In genomic region chr11:11864446-11865101, GRCm38 (mm10) we compare ENCODE assay signal across 16 mouse cellular contexts. TPM values are rescaled to one million over a fixed set of nuclear protein-coding genes. Genes with fewer than 3 reads are reported as not detected.
DNase-seq lines count a peak whose midpoint lies in the region; ATAC-seq and TF ChIP-seq lines count a peak whose summit lies in the region.
"Had no signal": no experiment of that assay in that cellular context is flagged by ENCODE, and none has a peak within 500 bp of the region (broad histone marks: within the 10 kb centered on the region; RNA-seq: fewer than 3 reads in every experiment).

No protein-coding gene starts in this region.

- H3K4me1 ChIP-seq in hindbrain, embryonic 10.5 days (replicated peaks): peaks cover 26% of the 10 kb centered on the region
- H3K4me1 ChIP-seq in hindbrain, embryonic 14.5 days (replicated peaks; ENCODE audit: control insufficient read depth, insufficient read depth, low read length): peaks cover 12% of the 10 kb centered on the region; the same call in 1 of the 2 replicates
- peaks cover 13% of the 10 kb centered on the region for H3K4me1 ChIP-seq in lung, embryonic 16.5 days (replicated peaks; ENCODE audit: control insufficient read depth, insufficient read depth, low read length)
- H3K4me1 ChIP-seq in limb, embryonic 10.5 days: peaks cover 23% of the 10 kb centered on the region
- no peaks in the 10 kb centered on the region for H3K4me1 ChIP-seq in stomach, postnatal 0 days (replicated peaks; ENCODE audit: control insufficient read depth, insufficient read depth)

- no peak for TF ChIP-seq EP300 in stomach, postnatal 0 days (optimal IDR thresholded peaks at IDR 0.05)

- no peak overlapping the region for H3K4me3 ChIP-seq in hindbrain, embryonic 10.5 days
- H3K4me3 ChIP-seq in hindbrain, embryonic 14.5 days (replicated peaks; ENCODE audit: low read length): no peak overlapping the region
- no peak overlapping the region for H3K4me3 ChIP-seq in lung, embryonic 16.5 days (ENCODE audit: low read length)
- no peak overlapping the region for H3K4me3 ChIP-seq in limb, embryonic 10.5 days
- H3K4me3 ChIP-seq in stomach, postnatal 0 days (ENCODE audit: low read depth, low read length): no peak overlapping the region
- H3K4me3 ChIP-seq: forebrain, embryonic 12.5 days; heart, embryonic 12.5 days; hindbrain, embryonic 13.5 days had no signal

- no peak overlapping the region for H3K9ac ChIP-seq in hindbrain, embryonic 14.5 days
- no peak overlapping the region for H3K9ac ChIP-seq in lung, embryonic 16.5 days (ENCODE audit: low read length)
- H3K9ac ChIP-seq in stomach, postnatal 0 days (ENCODE audit: low read length): no peak overlapping the region
- H3K9ac ChIP-seq: forebrain, embryonic 12.5 days; heart, embryonic 12.5 days; hindbrain, embryonic 13.5 days had no signal

- no peaks in the 10 kb centered on the region for H3K36me3 ChIP-seq in hindbrain, embryonic 10.5 days
- H3K36me3 ChIP-seq in hindbrain, embryonic 14.5 days (replicated peaks; ENCODE audit: control insufficient read depth, insufficient read depth): no peaks in the 10 kb centered on the region
- no peaks in the 10 kb centered on the region for H3K36me3 ChIP-seq in lung, embryonic 16.5 days (ENCODE audit: control insufficient read depth, insufficient read depth, low read length)
- H3K36me3 ChIP-seq in limb, embryonic 10.5 days: no peaks in the 10 kb centered on the region
- no peaks in the 10 kb centered on the region for H3K36me3 ChIP-seq in stomach, postnatal 0 days (ENCODE audit: control insufficient read depth, insufficient read depth, low read length)
- H3K36me3 ChIP-seq: forebrain, embryonic 12.5 days; heart, embryonic 12.5 days; hindbrain, embryonic 13.5 days had no signal

- H3K9me3 ChIP-seq in hindbrain, embryonic 10.5 days: no peaks in the 10 kb centered on the region
- H3K9me3 ChIP-seq in hindbrain, embryonic 14.5 days (ENCODE audit: control insufficient read depth, low read length): no peaks in the 10 kb centered on the region
- no peaks in the 10 kb centered on the region for H3K9me3 ChIP-seq in lung, embryonic 16.5 days (ENCODE audit: control insufficient read depth, low read length)
- no peaks in the 10 kb centered on the region for H3K9me3 ChIP-seq in limb, embryonic 10.5 days (replicated peaks)
- no peaks in the 10 kb centered on the region for H3K9me3 ChIP-seq in stomach, postnatal 0 days (ENCODE audit: control insufficient read depth, low read length)
- H3K9me3 ChIP-seq: forebrain, embryonic 12.5 days; heart, embryonic 12.5 days; hindbrain, embryonic 13.5 days had no signal

- intact Hi-C loops in left cerebral cortex, postnatal 14 days (cut with DNase I): no loop called here

- TF ChIP-seq CTCF in stomach, postnatal 0 days (IDR thresholded peaks at IDR 0.05; ENCODE audit: low read depth): no peak

- no peak for DNase-seq in hindbrain, embryonic 10.5 days (ENCODE audit: low spot score)
- DNase-seq in hindbrain, embryonic 14.5 days (ENCODE audit: low spot score): no peak
- DNase-seq in lung, postnatal 25 days (ENCODE audit: low spot score): no peak
- DNase-seq in limb, embryonic 10.5 days (ENCODE audit: low spot score): peak; percentile 12
- no peak for DNase-seq in stomach, postnatal 0 days (ENCODE audit: low spot score)
- DNase-seq in left cerebral cortex, postnatal 14 days (ENCODE audit: low spot score in 2 of 2): no peak
- DNase-seq: cerebellum, adult 8-10 months; gastrocnemius, postnatal 36 days; kidney, adult 2 months; lung, adult 18-20 months; thymus, postnatal 36 days had no signal

- no peak overlapping the region for H3K4me2 ChIP-seq in hindbrain, embryonic 14.5 days (replicated peaks)
- no peak overlapping the region for H3K4me2 ChIP-seq in lung, embryonic 16.5 days (ENCODE audit: low read depth, low read length)
- no peak overlapping the region for H3K4me2 ChIP-seq in stomach, postnatal 0 days (replicated peaks; ENCODE audit: low read depth)
- H3K4me2 ChIP-seq: forebrain, embryonic 12.5 days; heart, embryonic 12.5 days; hindbrain, embryonic 13.5 days had no signal

- no peak for ATAC-seq in hindbrain, embryonic 14.5 days (ENCODE audit: low FRiP score)
- peak; percentile 64 for ATAC-seq in lung, embryonic 16.5 days (ENCODE audit: low read depth)
- peak; percentile 41; the same call in 1 of the 2 replicates for ATAC-seq in stomach, postnatal 0 days (ENCODE audit: low FRiP score, low TSS enrichment)

- H3K27me3 ChIP-seq in hindbrain, embryonic 10.5 days (ENCODE audit: insufficient read depth, poor library complexity, severe bottlenecking): no peaks in the 10 kb centered on the region; the same call in 1 of the 2 replicates
- H3K27me3 ChIP-seq in hindbrain, embryonic 14.5 days (ENCODE audit: control insufficient read depth, insufficient read depth, low read length): no peaks in the 10 kb centered on the region
- H3K27me3 ChIP-seq in lung, embryonic 16.5 days (ENCODE audit: control insufficient read depth, insufficient read depth, low read depth, low read length): no peaks in the 10 kb centered on the region
- H3K27me3 ChIP-seq in limb, embryonic 10.5 days (ENCODE audit: low read depth, poor library complexity, severe bottlenecking): no peaks in the 10 kb centered on the region
- H3K27me3 ChIP-seq in stomach, postnatal 0 days (ENCODE audit: control insufficient read depth, insufficient read depth, low read length): no peaks in the 10 kb centered on the region
- H3K27me3 ChIP-seq: forebrain, embryonic 12.5 days; heart, embryonic 12.5 days had no signal

- peak overlapping the region; percentile 35; the same call in 1 of the 2 replicates for H3K27ac ChIP-seq in hindbrain, embryonic 10.5 days
- H3K27ac ChIP-seq in hindbrain, embryonic 14.5 days: no peak overlapping the region
- H3K27ac ChIP-seq in lung, embryonic 16.5 days (ENCODE audit: low read length): peak overlapping the region; percentile 87
- peak overlapping the region; percentile 5; the same call in 1 of the 2 replicates for H3K27ac ChIP-seq in limb, embryonic 10.5 days
- peak overlapping the region; percentile 86 for H3K27ac ChIP-seq in stomach, postnatal 0 days (replicated peaks)
- H3K27ac ChIP-seq: forebrain, embryonic 12.5 days; hindbrain, embryonic 13.5 days had no signal

- WGBS in hindbrain, embryonic 10.5 days: 79% methylated on average over 8 of the region's 8 CpGs
- 78% methylated on average over 8 of the region's 8 CpGs for WGBS in hindbrain, embryonic 14.5 days
- WGBS in lung, embryonic 16.5 days: 65% methylated on average over 8 of the region's 8 CpGs
- WGBS in limb, embryonic 10.5 days: 90% methylated on average over 8 of the region's 8 CpGs
- WGBS in stomach, postnatal 0 days: 57% methylated on average over 8 of the region's 8 CpGs

RNA-seq across cellular contexts. Expression of gene Ddc, which starts 33.4 kb away (rescaled TPM):
- 10.2 TPM in 2 replicates for polyA plus RNA-seq in hindbrain, embryonic 10.5 days (2016; fragmentation: Nextera tagmentation; extraction: Ambion mirVana)
- polyA plus RNA-seq in hindbrain, embryonic 14.5 days (2014; fragmentation: Nextera tagmentation; extraction: Ambion mirVana): 7.0 and 9.3 TPM in 2 replicates
- polyA plus RNA-seq in lung, embryonic 16.5 days (2015; fragmentation: Nextera tagmentation; extraction: Ambion mirVana): 15.9 and 17.7 TPM in 2 replicates
- polyA plus RNA-seq in limb, embryonic 10.5 days (2016; fragmentation: Nextera tagmentation; extraction: Ambion mirVana): 5.5 and 6.2 TPM in 2 replicates
- 24.0 and 24.1 TPM in 2 replicates for polyA plus RNA-seq in stomach, postnatal 0 days (2015; fragmentation: Nextera tagmentation; extraction: Ambion mirVana)
- total RNA-seq in left cerebral cortex, postnatal 14 days (2021): 1 to 10 TPM; 5.1 to 5.4 TPM
- total RNA-seq: common myeloid progenitor, adult 5-6 weeks had no signal

RNA-seq across cellular contexts. Expression of gene Fignl1, which starts 55.8 kb away (rescaled TPM):
- polyA plus RNA-seq in hindbrain, embryonic 10.5 days (2016; fragmentation: Nextera tagmentation; extraction: Ambion mirVana): 67.8 and 105 TPM in 2 replicates
- 13.3 and 14.8 TPM in 2 replicates for polyA plus RNA-seq in hindbrain, embryonic 14.5 days (2014; fragmentation: Nextera tagmentation; extraction: Ambion mirVana)
- polyA plus RNA-seq in lung, embryonic 16.5 days (2015; fragmentation: Nextera tagmentation; extraction: Ambion mirVana): 76.6 and 79.4 TPM in 2 replicates
- 101 and 110 TPM in 2 replicates for polyA plus RNA-seq in limb, embryonic 10.5 days (2016; fragmentation: Nextera tagmentation; extraction: Ambion mirVana)
- 9.5 and 10.5 TPM in 2 replicates for polyA plus RNA-seq in stomach, postnatal 0 days (2015; fragmentation: Nextera tagmentation; extraction: Ambion mirVana)
- total RNA-seq in left cerebral cortex, postnatal 14 days (2021): under 1 TPM; 0.70 to 0.81 TPM
